Mouse (Mus musculus) lung, postnatal 14 days (tissue): ENCODE results near the gene Slc35a2.

Source experiments
- DNase-seq: peaks from one replicate; pipeline ENCODE4 v3.0.0; 2021

The Slc35a2 gene

DNA sequence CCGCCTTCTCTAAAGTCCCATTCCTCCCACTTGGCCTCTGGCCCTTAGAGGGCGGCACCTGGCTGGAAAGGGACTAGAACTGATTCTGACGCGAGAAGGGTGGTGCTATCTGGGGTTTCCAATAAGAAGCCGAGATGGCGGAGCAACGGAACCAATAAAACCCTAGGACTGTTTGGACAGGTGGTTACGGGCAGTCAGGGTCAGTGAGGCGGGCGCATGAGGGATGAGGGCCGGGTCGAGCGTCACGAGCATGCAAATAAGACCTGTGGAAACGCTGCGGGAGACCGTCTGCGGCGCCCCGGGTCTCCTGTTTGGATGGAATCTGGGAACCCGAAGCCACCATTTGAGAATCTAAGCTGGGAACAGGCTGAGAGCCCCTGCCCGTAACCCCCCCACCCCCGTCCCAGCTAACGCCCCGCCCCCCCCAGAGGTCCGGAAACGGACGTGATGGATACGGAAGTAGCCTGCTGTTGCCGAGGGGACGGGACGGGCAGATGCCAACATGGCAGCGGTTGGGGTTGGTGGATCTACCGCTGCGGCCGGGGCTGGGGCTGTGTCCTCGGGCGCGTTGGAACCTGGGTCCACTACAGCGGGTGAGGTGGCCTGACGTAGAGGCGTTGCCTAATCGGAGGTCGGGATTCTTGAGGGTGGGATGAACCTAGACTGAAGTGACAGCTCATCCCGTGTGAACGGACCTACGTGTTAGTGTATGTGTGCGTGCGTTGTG is at the start of gene Slc35a2:
Gene Slc35a2, plus strand, starts transcription at position 188 of the 727 bp plus-strand sequence.
- peak; percentile 84 for DNase-seq

DNA sequence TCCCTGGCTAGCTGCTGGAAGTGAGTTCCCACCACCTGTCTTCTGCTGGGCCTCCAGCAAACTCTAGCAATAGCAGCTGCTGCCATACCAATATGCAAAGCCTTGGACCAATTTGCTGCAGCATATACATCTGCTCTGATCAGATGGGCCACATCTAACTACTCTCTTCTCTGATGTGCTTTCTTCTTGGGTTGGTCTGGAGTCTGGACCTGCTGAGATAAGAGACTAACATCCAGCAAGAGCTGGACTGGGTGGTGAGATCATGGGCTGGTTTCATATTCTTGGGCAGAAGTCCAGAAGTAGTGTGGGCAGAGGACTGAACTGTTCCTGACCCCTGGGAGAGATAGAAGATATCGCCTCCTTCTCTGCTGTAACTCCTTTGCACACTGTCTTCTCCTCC is 46.7 kb upstream of the Slc35a2 start:
- no peak for DNase-seq

DNA sequence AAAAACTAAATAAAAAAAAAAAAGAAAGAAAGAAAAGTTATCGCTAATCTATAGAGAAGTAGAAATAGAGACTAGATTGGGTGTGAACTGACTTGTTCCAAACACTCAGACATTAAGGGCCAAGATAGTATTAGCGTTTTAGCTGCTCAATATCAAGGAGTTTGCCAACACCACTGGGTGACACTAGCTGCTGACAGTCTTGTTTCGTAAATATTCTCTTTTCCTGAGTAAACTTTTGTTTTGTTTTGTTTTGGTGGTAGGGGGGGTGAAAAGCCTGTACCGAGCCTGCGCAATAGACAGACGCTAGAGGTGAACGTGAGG is 43.0 kb upstream of the Slc35a2 start:
- no peak for DNase-seq

DNA sequence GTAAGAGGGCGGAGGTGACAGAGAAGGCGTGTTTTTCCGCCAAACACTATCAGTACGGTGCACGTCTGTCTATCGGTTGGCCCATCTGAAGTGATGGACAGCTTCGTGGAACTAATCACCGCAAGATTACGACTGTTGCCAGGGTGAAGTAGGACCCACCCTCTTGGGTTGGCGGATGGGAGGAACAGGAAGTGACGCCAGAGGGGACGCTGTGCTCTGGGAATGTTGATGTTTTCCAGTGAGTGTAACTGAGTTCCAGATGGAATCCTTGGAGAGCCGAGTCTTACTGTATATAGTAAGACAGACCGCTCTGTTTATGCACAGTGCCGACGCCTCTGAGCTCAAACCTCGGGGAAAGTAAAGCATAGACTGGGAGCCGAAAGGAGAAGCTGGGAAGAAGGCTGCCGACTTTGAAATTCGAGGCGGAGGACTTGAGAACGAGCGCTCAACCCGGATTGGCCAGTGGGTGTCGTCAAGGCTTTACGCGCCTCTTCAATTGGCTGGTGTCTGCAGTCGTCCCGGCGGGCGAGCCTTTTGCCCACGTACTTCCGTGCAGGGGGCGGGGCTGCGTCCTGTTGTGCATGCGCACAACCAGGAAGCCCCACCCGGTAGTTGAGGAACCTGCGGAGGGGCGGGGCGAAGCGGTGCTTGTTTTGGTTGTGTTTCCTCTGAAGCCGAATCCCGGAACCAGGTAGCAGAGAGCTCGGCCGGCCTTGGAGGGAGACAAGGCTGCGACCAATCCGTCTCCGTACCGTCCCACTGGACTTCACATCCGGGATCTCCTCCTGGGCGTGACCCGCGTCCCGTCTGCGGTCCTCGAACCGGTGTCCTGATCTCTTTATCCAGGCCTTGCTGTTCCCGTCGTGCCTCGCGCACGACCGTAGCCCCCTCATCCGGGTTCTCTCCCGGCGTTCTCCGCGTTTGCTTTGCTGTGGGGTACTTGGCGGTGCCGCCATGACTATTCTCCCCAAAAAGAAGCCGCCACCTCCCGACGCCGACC is 42.4 kb upstream of the Slc35a2 start, which contains the start of gene Otud5:
Gene Otud5, plus strand, starts transcription at position 202 of the 1,000 bp plus-strand sequence.
- DNase-seq, result peak; percentile 92

DNA sequence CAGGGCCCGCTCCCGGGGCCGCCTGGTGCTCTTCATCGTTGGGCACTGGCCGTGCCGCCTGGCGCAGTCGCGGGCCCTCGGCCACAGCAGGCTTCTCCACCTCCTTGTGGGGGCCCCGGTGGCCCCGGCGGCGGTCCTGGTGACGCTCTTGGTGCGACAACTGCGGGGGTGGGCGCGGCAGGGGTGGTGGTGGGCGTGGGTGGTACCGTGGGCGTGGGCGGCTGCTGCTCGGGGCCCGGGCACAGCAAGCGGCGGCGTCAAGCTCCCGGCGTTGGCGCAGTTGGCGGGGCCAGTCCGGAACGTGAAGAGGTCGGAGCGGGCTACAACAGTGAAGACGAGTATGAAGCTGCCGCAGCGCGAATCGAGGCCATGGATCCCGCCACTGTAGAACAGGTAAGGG is 41.5 kb upstream of the Slc35a2 start:
- DNase-seq, result no peak

DNA sequence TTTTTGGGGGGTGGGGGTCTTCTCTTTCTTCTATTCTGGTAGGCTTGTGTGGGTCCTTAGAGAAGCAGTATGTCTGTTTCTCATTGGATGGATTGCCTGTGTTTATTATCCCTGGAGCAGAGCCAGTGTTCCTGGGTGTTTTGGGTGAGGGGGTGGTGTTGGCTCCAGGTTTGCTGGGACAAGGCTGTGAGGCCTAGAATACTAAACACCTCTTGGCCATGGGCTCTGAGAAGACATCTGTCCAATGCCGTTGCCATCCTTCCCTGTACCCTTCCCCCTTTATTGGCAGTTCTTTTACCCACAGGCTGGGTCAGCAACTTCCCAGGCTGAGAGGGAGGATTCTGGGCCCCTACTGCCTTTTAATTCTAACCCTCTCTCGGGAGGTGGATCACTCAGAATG is 36.0 kb upstream of the Slc35a2 start:
- DNase-seq, result no peak

DNA sequence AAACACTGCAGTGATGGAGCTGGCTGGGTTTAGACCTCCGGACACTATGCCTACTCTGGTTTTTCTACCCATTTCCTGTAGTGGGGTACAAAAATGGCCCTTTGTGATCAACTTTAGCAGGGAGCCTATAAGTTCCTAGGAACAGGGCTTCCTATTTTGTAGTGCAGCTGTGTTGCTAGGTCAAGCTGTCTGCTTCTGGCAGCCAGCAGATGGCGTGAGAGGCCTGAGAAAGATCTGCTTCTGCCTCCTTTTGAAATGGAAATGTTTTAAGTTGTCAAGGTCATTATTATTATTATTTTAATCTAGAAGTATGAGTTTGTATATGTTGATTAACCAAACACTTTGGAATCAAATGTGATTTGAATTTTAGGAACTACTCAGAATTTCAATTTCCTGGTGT is 29.2 kb upstream of the Slc35a2 start:
- DNase-seq, result peak; percentile 42

DNA sequence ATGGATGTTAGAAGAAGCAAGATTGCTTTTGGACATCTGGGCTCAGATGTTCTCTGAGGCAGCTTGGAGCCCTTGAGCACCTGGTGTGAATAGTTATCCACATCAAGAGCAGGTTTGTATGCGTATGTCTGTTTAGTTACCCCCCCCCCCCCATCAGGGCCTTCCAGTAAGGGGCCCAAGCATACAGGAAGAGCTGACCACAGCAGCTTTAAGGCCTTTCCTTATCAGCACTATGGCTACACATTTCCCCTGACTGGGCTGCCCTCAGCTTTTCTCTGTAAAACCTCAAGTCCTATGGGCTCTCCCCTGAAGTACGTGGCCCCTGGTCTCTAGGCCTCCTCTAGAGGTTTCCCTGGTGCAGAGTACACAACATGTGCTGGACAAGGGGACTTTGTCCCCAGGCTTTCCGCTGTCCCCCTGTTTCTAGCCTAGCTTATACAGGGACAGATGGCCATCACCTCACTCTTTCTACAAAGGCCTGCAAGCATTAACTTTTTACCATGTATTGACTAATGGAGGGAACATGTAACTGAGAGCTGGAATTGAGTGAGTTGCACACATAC is 24.6 kb upstream of the Slc35a2 start:
- no peak for DNase-seq

DNA sequence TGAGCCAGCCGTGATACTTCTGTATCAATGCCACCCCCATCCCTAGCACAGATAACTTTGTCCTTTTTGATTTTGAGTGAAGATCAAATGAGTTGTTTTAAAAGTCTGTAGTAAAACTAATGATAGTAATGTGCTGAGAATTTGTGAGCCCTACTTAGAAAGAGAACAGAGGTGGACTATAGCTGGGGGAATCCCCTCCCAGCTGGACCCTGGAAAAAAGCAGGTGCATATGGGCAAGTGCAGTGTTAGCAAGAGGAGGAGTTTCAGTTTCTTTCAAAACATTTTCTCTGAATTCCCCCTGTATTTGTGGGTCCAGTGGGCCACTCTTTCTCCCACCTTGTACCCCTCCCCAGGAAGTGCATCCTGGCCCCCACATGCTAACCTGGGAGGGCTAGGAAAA is 20.6 kb upstream of the Slc35a2 start:
- DNase-seq, result no peak

DNA sequence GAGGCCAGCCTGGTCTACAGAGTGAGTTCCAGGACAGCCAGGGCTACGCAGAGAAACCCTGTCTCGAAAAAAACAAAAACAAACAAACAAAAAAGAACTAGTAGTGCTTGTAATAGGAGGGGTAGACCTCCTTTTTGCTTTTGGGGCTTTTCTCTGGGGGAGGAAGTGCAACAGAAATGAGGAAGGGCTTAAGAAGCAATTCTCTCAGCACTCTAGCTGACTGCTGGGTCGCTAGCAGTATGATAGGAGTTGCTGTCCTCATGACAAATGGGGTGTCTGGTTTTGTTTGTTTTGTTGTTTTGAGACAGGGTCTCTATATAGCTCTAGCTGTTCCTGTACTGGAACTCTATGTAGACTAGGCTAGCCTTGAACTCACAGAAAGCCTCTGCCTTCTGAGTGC is 19.3 kb upstream of the Slc35a2 start:
- no peak for DNase-seq

DNA sequence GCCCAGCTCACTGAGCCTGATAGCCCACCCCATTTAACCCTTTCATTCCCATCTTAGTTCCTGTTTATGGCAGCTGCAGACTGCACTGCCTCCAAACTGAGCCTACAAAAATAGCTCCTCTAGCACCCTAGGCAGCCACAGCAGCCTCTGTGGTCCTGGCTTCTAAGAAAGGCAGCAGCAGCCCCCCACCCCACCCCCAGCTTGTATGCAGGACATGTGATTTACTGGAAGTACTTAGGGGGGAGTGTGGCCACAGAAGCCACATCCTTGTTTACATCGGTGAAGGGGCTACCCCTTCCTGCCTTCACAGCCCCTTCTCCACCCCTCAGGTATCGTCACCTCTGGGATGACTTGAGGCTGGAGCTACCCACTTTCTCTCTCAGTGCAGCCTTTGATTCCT is 18.5 kb upstream of the Slc35a2 start:
- DNase-seq, result no peak

DNA sequence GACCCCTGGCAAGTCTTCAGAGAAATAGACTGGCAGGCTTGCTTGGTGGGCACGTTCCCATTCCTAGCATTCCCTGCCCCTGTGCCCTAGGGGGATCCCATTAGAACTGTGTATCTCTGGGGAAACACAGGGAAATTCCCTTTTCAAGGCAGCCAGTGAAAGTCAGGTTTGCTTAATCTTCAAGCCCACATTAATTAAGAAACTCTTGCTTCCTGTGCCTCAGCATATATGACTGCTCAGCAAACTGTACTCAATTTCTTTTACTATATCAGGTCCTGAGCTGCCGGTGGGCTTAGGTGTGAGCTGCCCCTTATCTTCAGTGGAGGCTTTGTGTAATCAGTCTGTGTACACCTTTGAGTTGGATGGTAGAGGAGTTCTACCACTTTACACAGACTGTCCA is 18.0 kb upstream of the Slc35a2 start:
- no peak for DNase-seq

DNA sequence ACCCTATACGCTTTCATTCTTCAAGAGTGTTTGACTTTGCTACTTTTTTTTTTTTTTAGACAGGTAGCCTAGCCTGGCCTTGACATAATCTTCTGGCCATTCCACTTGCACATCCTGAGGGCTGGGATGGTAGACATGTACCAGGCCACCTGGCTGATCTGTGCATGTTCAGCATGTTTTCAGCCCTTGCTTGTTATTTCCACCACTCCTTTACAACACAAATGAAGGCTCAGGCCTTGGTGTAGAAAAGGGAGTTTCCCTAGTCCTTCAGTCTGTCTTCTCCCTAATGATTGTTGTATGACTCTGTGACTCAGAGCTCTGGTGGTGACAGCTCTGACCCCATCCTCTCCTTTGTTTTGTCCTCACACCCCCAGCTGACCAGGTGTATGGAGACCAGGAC is 16.7 kb upstream of the Slc35a2 start:
- DNase-seq, result no peak

DNA sequence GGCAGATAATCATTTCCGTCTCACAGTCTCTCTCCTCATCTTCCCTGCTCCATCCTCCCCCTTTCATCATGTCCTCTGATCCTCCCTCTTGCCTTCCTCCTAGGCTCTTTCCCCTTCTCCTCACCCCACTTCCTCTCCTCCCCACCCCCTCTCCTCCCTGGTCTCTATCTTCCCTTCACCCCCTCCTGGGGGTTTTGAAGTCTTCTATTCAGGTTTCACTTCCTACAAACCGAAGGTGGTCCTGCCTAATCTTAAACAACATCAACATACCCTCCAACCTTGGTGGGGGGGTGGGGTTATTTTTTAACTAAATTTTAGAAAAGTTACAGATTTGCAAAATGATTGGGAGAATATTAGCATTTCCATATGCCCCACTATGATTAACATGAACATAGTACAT is 15.3 kb upstream of the Slc35a2 start:
- no peak for DNase-seq

DNA sequence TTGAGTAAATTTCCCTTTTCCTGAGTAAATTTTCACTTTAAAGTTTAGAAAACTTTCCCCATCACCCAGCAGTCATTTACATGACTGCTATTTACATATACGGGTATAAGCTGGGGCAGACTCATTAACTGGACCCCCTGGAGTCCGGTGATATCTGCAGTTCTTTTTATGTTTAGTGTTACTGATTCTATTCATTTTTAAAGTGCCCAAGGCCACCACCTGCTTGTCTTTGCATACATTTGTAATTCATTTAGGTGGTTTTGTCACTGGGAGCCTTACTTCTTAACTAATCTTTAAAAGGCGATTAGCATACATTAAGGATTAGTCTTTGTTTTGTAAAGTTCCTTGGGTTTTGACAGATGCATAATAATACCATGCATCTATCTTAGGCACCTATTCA is 14.0 kb upstream of the Slc35a2 start:
- no peak for DNase-seq

DNA sequence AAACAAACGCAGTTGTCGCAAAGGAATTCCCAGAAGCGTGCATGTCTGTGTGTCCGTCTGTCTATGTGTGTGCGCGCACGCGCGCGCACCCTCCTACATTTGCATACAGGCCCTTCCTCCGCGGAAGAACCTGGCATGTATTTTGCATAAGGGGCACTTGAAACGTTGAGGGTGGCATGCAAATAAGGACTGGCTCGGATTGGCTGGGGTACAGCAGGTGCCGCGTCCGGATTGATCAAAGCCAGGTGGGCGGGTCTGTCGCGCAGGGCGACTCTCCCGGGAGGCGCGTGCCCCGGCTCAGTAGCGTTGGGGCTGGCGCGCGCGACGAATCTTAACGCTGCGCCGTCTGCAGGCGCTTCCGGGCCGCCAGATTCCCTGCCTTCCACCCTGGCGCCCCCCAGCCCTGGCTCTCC is 5.8 kb upstream of the Slc35a2 start, which contains the start of gene Pim2:
Gene Pim2, plus strand, starts transcription at position 256 of the 413 bp plus-strand sequence.
- peak; percentile 76 for DNase-seq

DNA sequence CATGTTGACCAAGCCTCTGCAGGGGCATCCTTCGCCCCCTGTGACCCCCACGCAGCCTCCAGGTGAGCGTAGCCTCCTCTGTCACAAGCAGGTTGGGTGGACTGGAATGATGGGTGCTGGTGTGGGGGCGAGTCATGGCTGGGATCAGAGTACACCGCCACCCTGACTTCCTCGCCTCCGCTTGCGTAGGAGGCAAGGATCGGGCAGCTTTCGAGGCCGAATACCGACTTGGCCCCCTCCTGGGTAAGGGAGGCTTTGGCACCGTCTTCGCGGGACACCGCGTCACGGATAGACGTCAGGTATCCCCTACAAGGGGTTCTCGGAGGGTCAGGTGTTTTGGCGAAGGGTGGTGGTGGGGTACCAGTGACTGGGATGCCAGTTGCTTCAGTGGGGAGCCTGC is 5.3 kb upstream of the Slc35a2 start:
- no peak for DNase-seq

DNA sequence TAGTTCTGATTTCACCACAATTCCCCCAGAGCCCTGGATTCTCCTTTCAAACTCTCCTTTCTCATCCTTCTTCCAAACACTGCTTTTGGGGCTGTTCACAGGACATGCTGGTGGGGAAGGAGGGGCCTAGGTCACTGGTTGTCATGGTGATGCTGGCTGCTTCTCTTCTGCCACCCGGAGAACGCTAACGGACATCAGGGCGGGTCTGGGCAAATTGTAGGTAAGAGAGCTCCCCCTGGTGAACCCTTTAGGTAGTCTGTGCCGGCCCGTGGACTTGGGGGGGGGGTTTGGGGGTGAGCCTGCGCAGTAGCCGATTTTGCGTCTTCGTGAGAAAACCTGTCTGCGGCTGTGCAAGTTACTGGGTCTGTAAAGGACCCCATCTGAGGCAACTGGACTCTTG is 4.0 kb upstream of the Slc35a2 start:
- peak; percentile 63 for DNase-seq

DNA sequence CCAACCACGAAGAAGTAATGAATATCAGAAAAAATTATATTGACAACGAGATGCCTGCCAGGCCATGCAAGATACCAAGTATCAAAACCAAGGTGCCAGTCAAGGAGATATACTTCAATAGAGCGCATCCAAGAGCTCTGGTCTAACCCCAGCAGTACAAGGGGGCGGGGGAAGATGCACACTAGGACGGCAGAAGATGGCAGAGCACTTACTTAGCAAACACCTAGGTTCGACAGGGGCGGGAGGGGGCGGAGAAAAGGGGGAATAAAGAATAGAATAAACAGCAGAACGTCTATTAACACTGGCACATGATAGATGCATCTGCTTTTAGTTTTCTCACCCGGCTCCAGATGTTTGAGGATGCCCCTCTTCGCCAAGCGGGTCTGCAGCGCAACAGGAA is 14.4 kb downstream of the Slc35a2 start:
- no peak for DNase-seq

DNA sequence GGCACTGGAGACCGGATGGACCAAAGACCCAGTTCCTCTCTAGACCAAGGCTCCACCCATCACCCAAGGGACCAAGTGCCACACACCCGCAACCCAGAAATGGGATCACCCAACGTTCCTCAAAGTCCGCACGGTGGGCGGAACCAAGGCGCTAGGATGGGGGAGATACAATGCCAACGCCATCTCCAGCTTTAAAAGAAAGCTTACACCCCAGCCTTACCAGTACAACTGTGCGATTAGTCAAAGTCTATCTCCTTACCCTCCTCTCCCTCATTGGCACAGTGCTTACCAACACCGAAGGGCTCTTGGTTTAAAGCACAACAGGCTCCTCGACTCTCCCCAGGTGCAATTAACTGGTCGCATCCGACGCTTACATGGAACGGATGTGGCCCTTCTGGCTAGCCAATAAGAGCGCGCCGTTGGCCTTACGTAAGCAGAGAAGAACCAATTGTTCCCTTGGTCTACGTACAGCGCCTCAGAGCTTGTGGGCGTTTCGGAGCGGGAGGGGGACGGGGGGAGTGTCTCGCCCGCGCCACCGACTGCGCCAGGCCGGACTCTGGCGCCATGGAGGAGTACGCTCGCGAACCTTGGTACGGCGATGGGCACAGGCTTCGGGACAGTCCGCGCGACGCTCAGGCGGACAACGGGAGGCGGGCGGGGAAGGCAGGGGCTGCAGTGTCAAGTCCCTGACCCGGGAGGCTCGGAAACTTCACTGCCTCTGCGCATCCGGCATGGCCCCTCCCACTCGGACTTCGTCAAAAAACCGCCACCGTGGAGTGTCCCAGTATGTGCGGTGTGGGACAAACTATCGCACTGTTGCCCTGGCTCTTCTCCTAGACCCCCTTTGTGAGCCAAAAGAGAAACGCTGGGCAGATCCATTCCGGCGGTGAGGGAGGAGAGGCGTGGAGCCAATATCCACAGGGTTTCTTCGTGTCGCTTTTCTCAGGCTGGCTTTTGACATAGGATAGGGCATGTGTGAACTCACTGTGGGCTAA is 15.3 kb downstream of the Slc35a2 start, which contains the start of the genes Pqbp1 and Timm17b:
Gene Pqbp1, minus strand, starts transcription at position 390 of the 995 bp plus-strand sequence.
Gene Timm17b, plus strand, starts transcription at position 478 of the 995 bp plus-strand sequence.
- peak; percentile 86 for DNase-seq

DNA sequence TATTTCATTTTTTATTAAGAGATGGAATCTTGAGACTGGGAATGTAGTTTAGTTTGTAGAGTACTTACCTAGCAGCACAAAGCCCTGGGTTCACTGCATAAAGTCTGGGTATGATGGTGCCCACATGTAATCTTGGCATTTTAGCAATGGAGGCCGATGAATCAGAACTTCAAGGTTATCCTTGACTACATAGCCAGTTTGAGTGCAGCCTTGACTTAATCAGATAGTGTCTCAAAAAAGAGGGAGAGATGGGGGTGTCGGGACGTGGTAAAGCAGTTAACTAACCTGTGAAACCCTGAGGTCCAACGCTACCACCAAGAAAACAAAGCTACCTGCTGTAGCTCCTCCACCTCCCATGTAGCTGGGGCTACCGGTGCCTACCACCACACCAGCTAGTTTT is 20.6 kb downstream of the Slc35a2 start:
- DNase-seq, result no peak

DNA sequence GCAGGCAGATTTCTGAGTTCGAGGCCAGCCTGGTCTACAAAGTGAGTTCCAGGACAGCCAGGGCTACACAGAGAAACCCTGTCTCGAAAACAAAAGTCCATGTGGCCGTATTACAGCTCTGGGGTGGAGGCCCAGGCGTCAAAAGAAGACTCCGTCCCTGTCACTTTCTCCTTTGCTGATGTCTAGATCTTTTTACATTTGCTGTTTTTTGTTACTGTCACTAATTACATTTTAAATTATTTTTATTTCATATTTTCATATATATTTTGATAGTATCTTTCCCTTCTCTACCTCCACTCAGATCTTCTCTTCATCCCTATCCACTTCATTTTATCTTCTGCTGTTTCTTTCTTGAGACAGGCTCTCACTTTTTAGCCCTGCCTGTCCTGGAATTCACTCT is 23.9 kb downstream of the Slc35a2 start, which contains the start of gene Gm10491:
Gene Gm10491, minus strand, starts transcription at position 101 of the 400 bp plus-strand sequence.
- DNase-seq, result no peak
